Mouse (Mus musculus) G1E-ER4 (cell line): ENCODE results near the gene Zkscan3. TPM values are rescaled to one million over a fixed set of nuclear protein-coding genes. Genes with fewer than 3 reads are reported as not detected.

ENCODE experiments used
- GATA1 ChIP-seq: IDR thresholded peaks from one replicate; pipeline ENCODE4 v1.8.0; 2012; ENCODE audit warnings: low read length, inconsistent platforms
- polyA plus RNA-seq: library from polyadenylated mRNA; stranded (reverse); fragments of >175 nt; gene quantifications from 2 replicates; pipeline ENCODE4 v1.2.3, GENCODE M21; 2012

Zkscan3 gene
- polyA plus RNA-seq: 3.7 and 4.9 TPM in 2 replicates

DNA sequence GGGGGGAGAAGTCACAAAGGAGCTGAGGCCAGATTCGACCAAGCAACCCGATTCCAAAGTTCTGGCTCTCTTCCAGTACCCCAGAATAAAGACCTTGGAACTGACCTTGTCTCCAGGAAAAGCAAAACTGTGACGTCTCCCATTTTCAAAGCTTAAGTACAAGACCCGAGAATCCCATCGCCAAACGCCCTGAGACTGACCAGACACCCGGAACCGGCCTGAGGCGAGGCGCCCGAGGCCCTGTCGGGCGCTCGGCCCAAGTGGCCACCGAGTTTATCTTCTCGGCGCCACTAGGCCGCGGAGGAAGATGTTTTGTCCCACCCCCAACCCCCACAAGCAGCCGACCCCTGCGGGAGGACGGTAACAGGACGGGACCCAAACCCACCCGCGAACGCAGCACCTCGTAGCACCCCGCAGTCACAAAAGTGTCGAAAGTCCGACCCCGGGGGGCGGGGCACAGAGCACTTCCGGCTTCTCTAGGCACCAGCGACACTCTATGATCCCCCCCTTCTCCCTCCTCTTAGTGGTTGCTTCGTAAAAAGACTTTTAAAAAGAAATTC, at the start of gene Zkscan3:
Gene Zkscan3 (minus strand): TSS at position 469 of the 560 bp plus-strand sequence.
- no peak for TF ChIP-seq GATA1

DNA sequence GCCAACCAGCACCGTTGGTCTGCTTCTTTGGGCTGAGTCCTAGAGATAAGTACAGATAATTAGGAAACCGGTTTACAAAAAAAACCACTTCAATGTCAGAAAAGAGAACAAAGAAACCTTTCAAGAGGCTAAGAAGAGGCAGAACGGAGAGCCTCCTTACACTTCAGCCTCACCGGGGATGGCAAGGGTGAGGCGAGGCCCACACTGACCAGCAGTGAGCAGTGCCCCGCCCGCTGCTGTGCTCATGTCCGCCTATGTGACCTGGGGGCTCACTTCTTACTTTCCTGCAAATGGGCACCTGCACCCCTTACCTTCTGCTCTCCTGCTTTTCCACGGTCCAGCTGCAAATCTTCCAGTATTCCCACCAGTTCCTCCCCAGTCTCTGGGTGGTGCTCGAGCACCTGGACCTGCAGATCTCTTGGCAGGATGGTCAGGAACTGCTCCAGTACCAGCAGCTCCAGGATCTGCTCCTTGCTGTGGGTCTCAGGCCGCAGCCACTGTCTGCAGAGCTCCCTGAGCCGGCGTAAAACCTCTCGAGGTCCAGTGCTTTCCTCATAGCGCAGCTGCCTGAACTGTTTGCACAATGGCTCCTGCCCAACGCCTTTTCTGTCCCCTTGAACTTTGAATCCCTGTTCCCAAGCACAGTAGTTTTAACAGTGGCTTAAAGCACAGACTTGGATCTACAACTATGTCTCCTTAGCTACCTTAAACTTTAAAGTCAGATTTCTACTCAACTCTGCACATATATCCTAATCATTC, 45.5 kb upstream of the Zkscan3 start:
- no peak for TF ChIP-seq GATA1

DNA sequence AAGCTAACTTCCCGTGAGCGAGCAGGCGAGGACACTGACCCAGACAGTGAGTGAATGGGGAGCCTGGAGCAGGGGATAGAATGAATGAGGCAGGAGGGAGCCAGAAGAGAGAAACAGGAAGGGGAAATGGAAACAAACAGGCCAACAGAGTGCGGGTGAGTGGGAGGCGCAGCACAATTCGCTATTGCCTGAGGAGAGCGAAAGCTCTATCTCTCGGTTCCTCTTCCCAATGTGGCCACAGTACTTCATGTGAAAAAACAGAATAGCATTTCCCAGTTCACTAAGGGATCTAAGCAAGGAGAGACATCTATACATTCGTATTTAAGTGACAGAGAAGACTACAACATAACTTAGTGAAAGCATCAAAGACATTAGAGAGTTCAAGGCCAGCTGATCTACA, 44.2 kb upstream of the Zkscan3 start:
- no peak for TF ChIP-seq GATA1

DNA sequence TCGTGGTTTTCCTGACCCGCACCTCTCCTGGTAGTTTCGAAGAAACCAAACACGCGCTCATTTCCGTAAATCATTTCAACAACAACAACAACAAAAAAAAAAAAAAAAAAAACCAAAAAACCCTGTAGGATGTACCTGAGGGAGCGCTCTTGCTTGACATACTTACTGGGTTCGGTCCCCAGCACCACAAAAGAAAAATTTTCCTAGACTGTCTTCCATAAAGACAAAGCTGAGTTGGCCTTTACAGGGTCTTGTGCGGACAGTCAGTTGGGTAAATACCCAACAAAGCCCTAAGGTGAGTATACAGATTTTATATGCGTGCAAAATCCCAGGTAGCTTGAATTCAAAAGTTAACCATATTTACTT, 38.6 kb upstream of the Zkscan3 start:
- TF ChIP-seq GATA1: no peak

DNA sequence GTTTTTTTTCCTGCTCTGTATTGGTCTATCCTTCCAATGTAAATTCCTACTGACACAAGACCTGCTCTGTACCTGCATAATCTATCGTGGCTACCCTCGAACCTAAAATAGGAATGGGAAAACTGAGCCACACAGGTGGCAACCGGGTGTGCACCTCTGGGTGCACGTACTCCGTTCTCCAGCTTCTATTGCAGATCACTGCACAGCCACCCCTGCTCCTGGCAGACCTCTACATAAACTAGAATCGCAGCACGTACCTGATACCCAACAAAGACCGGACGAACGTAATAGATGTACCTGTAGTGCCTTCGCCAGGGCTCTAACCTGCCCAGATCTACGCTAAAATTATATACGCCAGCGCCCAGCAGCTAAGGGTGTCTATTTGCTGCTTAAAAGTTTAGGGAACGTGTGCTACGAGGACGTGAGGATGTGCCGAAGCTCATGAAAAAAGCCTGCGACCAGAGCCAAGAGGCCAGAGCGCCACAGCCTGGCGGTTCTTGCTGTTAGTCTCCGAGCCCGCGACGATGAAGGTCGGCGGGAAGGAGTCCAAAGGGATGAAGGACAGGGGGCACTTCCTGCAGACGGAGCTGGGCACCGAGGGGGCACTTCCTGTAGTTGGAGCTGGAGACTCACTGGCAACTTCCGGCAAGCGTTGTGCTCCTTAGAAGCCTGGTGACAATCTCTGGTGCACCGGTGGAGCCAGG, 38.1 kb upstream of the Zkscan3 start, which contains the start of gene Pgbd1:
Gene Pgbd1 (minus strand): TSS at position 556 of the 704 bp plus-strand sequence.
- no peak for TF ChIP-seq GATA1

DNA sequence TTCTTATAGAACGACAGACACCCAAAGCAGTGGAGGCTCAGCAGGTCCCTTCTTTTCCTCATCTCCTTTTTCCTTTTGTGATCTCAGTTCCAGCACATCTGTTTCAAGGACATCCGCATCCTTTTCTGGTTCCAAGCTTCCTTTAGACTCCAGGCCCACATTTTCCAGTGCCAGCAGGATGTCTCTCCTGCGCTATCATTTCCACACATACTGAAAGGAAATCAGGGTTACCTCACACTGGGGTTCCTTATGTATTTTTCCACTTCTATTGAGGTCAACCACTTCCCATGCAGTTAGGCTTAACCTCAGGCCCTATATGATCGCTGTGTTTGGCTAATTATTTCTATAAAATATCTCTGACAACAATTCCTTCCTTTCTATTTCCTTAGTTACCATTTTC, 32.9 kb upstream of the Zkscan3 start:
- no peak for TF ChIP-seq GATA1

DNA sequence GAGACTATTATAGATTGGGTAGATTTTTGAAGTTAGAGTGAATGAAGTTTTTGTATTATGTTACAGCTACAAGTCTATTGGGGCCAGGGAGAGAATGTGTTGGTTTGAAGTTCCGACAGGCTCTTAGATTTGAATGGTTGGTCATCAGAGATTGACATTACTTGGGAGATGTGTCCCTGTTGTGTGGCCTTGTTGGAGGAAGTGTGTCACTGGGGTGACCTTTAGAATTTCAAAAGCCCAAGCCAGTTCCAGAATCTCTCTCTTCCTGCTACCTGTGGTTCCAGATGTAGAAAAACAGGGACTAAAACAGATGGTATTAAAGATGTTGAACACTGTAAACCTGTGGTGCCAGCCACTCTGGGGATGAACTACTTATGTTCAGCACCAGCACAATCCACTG, 25.1 kb upstream of the Zkscan3 start:
- no peak for TF ChIP-seq GATA1

DNA sequence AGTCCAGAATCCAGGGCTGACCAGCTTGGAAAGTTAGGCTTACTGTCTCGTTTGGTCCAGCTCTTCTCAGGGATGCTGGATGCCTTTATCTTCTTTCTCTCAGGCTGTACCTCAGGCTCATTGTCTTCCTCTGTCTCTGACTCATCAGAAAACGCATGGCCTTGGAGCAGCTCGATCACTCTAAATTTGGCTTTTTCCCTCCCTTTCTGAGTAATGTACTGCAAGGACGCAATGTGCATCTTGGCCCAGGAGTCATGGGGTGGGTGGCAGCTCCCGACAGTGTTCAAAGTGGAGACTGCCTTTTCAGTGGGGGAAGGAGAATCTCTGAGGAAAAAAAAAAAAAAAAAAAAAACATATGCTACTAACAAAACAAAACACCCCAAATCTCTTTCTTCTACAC, 20.7 kb upstream of the Zkscan3 start:
- TF ChIP-seq GATA1: no peak

DNA sequence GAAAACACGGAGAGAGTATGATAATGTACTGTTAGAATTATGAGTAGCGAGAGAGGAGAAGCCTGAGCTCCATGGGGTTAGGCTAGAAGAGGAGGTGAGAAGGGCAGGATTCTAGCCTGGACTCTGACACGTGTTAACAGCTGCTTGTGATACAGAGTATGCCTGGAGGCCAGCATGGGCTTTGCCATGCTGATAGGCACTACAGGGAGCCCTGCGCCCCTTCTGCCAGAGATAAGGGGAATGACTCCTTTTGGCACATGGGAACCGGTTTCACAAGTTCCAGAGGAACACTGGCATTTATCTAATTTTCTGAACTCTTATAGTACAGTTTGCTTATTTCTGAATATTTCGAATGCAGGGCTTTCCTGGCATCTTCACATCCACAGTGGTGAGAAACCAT, 16.3 kb upstream of the Zkscan3 start:
- TF ChIP-seq GATA1: no peak

DNA sequence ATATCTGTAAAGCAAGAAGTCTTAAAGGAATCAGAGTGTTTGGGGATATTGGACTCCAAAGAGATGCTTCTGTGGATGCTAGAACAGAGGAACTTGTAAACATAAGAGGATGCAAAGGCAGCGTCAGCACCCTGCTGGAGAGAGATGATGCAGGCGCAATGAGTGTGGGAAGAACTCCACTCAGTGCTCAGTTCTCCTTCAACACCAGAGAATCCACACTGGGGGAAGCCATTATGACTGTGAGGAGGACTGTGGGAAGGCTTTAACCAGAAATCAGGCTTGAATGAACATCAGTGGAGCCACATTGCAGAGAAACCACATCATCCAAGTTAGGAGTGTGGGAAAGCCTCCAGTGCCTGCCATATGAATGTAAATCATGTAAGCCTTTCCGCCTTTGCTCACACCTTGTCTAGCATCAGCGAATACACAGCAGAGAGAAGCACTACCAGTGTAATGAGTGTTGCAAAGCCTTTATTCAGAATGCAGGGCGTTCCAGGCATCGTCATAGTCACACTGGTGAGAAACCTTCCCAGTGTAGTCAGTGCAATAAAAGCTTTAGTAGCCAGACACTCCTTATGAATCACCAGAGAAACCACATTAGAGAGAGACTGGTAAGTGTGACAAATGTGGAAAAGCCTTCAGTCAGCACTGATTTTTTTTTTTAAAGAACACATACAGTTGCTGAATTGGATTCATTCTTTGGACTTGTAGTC, 14.9 kb upstream of the Zkscan3 start:
- no peak for TF ChIP-seq GATA1

DNA sequence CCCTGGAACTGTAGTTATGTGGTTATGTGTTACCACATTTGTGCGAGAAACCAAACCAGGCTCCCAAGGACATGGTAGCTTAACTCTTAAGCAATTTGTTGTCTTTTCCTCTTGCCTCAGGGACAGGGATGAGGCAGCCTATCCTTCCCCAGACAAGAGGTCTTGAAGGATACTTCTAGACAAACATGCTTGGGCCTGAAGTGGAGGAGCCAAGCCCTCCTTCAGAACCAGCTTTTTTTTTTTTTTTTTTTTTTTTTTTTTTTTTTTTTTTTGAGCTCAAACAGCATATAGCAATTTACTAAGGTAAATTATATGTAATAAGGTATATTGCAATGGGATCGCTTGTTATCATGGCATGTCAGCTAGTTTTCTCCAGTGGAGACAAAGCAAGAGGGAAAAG, 13.2 kb upstream of the Zkscan3 start:
- no peak for TF ChIP-seq GATA1

DNA sequence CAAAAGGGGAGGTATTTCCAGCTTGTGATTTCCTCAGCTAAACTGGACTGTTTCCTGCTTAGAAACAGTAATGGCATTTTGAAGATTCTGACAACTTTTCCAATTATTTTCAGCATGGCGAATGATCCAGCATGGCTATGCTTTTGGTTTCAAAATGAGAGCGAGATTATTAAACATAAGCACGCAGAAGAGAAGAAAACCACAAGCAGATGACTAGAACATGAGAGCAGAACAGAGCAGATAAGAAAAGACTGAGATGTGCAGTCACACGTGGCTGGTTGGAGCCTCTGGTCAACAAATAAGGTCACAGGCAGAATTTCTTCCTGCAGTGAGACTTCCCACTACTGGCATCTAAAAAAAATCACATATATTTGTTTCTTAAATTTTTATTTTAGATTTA, 12.7 kb upstream of the Zkscan3 start:
- TF ChIP-seq GATA1: peak; percentile 8

DNA sequence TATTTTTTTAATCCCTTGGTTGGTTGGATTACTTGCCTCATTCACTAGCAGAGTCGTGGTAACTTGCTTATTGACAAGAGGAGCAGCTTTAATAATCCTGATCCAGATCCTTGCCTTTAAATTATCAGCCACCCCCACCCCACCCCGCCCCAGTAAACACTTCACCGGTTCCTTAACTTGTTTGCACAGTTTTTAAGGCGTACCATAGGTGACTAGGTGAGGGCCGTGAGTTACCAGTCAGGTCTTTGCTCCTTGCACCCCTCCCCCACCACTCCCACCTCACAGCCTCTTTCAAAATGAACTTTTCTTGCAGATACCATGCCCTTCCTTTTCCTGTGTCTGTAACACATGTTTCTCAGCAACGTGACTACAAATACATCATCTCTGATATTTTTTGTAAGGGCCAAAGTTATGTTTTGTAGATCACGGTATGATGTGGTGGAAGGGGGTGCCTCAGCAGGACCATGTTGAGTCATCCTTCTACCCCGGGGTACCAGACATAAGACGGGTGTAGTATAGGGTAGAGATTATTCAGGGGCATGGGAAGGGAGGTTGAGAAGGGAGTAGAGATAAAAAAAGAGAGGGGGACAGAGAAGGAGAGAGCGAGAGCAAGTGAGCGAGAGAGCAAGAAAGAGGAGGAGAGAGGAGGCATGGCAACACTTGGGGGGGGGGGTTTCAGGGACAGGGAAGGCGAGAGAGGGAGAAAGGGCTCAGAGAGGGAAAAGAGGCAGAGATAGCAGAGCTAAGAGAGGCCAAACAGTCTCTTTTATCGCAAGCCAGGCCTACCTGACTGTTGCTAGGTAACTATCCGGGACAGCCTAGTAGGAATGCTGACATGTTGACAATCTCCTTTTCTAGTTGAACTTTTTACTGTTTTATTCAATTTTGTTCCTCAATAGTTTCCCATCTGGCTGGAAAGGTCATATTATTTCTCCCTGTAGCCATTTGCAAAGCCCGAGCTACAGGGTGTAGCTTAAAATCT, 12.0 kb upstream of the Zkscan3 start:
- no peak for TF ChIP-seq GATA1

DNA sequence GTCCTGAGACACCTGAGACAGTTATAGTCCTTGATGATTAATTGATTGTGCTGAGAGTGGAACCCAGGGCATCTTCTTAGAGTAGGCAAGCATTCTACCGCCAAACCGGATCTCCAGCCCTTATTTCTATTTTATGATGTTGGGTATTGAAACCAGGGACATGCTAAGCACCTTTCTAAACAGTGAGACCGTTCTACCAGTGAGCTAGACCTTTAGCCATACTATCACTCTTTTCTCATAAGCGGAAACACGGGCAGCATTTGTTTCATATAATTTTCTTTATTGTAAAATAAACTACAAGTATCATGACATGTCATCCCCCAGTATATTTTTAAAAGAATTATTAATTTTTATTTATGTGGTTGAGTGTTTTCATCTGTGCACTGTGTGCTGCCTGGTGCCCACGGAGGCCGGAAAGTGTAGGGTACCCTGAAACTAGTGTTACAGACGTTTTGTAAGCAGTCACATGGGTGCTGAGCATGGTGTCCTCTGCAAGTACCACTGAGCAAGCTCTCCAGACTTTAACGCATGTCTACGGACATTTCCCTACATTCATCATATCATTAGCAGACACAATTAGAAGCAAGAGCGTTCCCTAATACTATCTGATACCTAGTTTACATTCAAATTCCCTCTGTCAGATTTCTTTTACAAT, 6.4 kb upstream of the Zkscan3 start:
- no peak for TF ChIP-seq GATA1
